Mouse (Mus musculus) hindbrain, postnatal 0 days (tissue): Measurements from ENCODE around the gene Fam207a. TPM values are rescaled to one million over a fixed set of nuclear protein-coding genes. Genes with fewer than 3 reads are reported as not detected.
A peak's percentile ranks its signal among the peaks of the same experiment; 100 is the strongest.

Experiments
- ATAC-seq: fragments of 200-750 bp; cut with Nextera tagmentation; 2 replicates; pipeline ENCODE4 v1.8.0; 2017; ENCODE audit warnings: mild to moderate bottlenecking, moderate TSS enrichment, moderate library complexity
- DNase-seq: peaks from one replicate; pipeline ENCODE4 v3.0.0-alpha.2; 2015; ENCODE audit warnings: low spot score
- H3K27ac ChIP-seq: fragments of 300-500 bp; sonication (generic); 2 replicates; pipeline ENCODE4 v1.5.1; 2014; ENCODE audit warnings: mild to moderate bottlenecking
- H3K27me3 ChIP-seq: fragments of 300-500 bp; sonication (generic); 2 replicates; pipeline ENCODE4 v1.6.1; 2014; ENCODE audit warnings: low read length, mixed read lengths; ENCODE audit not compliant: insufficient read depth
- H3K36me3 ChIP-seq: fragments of 300-500 bp; sonication (generic); 2 replicates; pipeline ENCODE4 v1.6.1; 2014; ENCODE audit warnings: low read length, mixed read lengths; ENCODE audit not compliant: insufficient read depth
- H3K4me1 ChIP-seq: fragments of 300-500 bp; sonication (generic); 2 replicates; pipeline ENCODE4 v1.6.1; 2014; ENCODE audit warnings: antibody characterized with exemption, low read length, mixed read lengths; ENCODE audit not compliant: insufficient read depth
- H3K4me2 ChIP-seq: fragments of 300-500 bp; sonication (generic); 2 replicates; pipeline ENCODE4 v1.6.1; 2014; ENCODE audit warnings: low read depth, mild to moderate bottlenecking, low read length, moderate library complexity, mixed read lengths
- H3K4me3 ChIP-seq: fragments of 300-500 bp; sonication (generic); 2 replicates; pipeline ENCODE4 v1.5.1; 2014; ENCODE audit warnings: low read length
- H3K9ac ChIP-seq: fragments of 300-500 bp; sonication (generic); replicated peaks from 2 replicates; pipeline ENCODE4 v1.6.1; 2014; ENCODE audit warnings: mild to moderate bottlenecking, low read length, moderate library complexity, mixed read lengths
- H3K9me3 ChIP-seq: fragments of 300-500 bp; sonication (generic); 2 replicates; pipeline ENCODE4 v1.6.1; 2016; ENCODE audit warnings: low read length, mixed read lengths
- CTCF ChIP-seq: IDR thresholded peaks from 2 replicates; pipeline ENCODE4 v1.5.1; 2016; ENCODE audit warnings: antibody characterized with exemption, control low read depth, low read depth
- WGBS: fragments of 180-500 bp; shearing (Covaris S2); extraction: QIAGEN DNeasy Blood & Tissue Kit; methylation state at CpG from one replicate; pipeline ENCODE4 v1.1.7; 2014; 5-methylcytosine and 5-hydroxymethylcytosine counted together
- polyA plus RNA-seq: library from polyadenylated mRNA; unstranded; fragments of >200 nt; fragmentation: Nextera tagmentation; extraction: Ambion mirVana; gene quantifications from 2 replicates; pipeline ENCODE4 v1.2.1, GENCODE M21; 2015
- total RNA-seq: library from RNA; depleted of rRNA; stranded (reverse); fragments of >200 nt; gene quantifications from 2 replicates; pipeline ENCODE4 v1.2.3, GENCODE M21; 2014

Fam207a gene
- total and polyA plus RNA-seq, 2 experiments from 2014 or later = 31.8 to 56.2 TPM

DNA sequence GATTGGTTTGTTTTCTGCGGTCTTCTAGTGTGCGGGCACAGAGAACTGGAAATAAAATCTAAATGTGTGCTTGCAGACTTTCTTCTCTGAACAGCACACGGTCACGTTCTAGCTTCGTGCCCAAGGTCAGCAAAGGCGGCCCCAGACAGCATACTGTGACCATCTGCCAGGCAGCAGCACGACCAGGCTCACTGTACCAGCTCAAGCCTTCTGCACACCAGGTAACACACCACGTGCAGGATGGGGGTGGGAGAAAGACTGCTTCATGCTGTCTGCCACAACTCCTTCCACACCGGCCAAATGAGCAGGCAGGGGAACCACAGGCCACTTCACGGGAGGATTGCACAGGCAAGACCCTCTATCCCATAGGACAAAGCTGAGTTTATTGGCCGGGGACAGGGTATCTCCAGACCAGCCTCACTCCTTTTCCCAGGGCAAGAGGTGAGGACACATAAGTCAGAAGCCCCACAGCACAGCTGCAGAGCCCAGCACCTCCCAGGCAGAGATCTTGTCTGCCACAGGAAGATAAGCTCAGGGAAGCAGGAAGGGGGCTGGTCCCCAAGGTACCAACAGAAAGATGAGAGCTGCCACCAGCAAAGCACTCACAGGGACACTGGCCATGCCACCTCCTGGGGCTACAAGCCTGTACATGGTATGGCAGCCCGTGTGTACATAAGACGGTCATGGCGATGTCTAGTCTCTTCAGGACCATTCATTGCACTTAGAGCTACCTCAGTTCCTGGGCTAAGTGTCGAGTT is 5.2 kb downstream of the Fam207a start:
- DNase-seq (no peak), ATAC-seq (0 out of 2 replicates have a peak, but pooled peaks have one; percentile 5)
- H3K4me1 ChIP-seq = peaks cover 9% of the 10 kb centered on the region; the same call in 1 of the 2 replicates
- no peaks in the 10 kb centered on the region for H3K27me3 ChIP-seq
- no peak for TF ChIP-seq CTCF
- 71% methylated on average over 15 of the region's 15 CpGs for WGBS
- no peak overlapping the region for H3K4me2 ChIP-seq
- peak overlapping the region; percentile 71 for H3K27ac ChIP-seq
- peaks cover 15% of the 10 kb centered on the region; the same call in 1 of the 2 replicates for H3K36me3 ChIP-seq
- no peak overlapping the region for H3K4me3 ChIP-seq
- H3K9ac ChIP-seq = no peak overlapping the region
- no peaks in the 10 kb centered on the region for H3K9me3 ChIP-seq

DNA sequence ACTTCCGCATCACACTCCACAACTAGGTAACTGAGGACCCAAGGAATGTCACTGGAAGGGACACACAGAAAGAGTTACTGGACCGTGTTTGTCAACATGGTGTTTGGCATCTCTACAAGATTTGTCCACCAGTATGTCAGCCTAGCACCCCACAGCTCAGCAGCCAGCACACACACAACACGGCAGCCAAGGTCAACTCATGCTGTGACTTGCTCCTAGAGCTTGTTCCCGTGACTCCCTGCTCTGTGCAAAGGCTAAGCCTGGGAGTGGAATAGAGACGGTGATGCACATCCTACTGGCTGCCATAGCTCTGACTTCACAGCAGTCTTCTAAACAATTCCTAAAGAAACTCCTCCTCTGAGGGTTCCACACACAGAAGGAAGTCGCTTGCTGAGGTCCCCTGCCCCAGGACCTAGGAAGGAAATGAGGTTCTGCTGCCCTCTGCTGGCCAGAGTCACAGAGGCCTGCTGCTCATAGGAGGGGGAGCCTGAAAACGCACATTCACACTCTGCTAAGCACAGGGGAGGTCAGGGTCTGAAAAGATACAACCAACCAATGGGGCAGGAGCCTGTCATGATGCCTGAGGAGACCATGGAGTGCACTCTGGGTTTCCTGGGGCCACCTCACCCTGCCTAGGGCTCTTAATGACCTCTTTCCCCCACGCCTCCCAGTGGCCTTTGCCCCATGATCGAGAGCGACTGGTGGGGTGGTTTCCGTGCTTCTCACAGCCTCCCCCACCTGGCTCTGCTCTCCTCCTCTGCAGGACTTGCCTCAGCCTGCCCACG is 6.0 kb downstream of the Fam207a start:
- no peaks in the 10 kb centered on the region for H3K27me3 ChIP-seq
- peak overlapping the region; percentile 71 for H3K27ac ChIP-seq
- peaks cover 6% of the 10 kb centered on the region; the same call in 1 of the 2 replicates for H3K4me1 ChIP-seq
- ATAC-seq = peak; percentile 87
- H3K36me3 ChIP-seq = peaks cover 15% of the 10 kb centered on the region; the same call in 1 of the 2 replicates
- H3K9me3 ChIP-seq = no peaks in the 10 kb centered on the region
- peak; percentile 93 for DNase-seq
- peak; percentile 98 for TF ChIP-seq CTCF
- no peak overlapping the region for H3K4me2 ChIP-seq
- H3K4me3 ChIP-seq = no peak overlapping the region
- WGBS = 33% methylated on average over 12 of the region's 12 CpGs
- H3K9ac ChIP-seq = no peak overlapping the region

DNA sequence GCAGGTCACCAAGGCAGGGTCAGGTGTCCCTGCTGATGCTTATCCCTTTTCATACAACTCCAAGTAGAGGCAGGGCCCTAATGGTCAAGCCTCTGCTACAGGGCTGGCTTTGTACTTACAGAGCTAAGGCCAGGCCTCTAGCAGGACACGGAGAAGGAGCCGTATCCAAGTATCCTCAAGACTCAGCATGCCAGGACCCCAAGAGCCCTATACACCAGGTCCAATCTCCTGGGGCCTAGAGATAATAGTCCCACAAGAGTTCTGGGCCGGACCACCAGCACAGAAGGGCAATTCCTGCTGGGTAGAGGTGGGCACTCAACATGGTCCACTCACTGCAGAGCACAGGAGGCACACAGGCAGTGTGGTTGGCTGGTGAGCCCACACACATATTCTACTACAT is 6.8 kb downstream of the Fam207a start:
- ATAC-seq (no peak), DNase-seq (no peak)
- no peak overlapping the region for H3K9ac ChIP-seq
- TF ChIP-seq CTCF = no peak
- WGBS = 85% methylated on average over 3 of the region's 3 CpGs
- no peak overlapping the region for H3K4me2 ChIP-seq
- H3K36me3 ChIP-seq = peaks cover 16% of the 10 kb centered on the region; the same call in 1 of the 2 replicates
- peak overlapping the region; percentile 71; the same call in 1 of the 2 replicates for H3K27ac ChIP-seq
- H3K4me1 ChIP-seq = peaks cover 4% of the 10 kb centered on the region; the same call in 1 of the 2 replicates
- no peaks in the 10 kb centered on the region for H3K9me3 ChIP-seq
- H3K4me3 ChIP-seq = no peak overlapping the region
- no peaks in the 10 kb centered on the region for H3K27me3 ChIP-seq

DNA sequence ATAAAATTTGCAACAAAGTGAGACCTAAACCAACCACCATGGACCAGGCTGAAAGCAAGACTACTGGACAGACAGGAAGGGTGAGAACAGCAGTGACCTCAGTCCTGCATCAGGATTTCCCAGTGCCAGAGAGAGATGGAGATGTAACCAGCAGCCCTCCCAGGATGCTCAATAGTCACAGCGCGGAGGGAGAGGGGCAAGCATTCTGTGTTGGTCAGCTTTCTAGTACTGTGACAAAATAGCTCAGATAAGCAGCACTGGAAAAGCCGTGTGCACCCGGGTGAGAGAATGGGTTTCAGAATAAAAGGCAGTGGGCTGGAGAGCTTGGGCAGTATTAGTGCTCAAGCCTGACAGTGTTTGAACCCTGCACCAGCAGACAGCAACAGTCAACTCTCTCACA is 7.8 kb downstream of the Fam207a start:
- no peak for ATAC-seq
- no peak for DNase-seq

DNA sequence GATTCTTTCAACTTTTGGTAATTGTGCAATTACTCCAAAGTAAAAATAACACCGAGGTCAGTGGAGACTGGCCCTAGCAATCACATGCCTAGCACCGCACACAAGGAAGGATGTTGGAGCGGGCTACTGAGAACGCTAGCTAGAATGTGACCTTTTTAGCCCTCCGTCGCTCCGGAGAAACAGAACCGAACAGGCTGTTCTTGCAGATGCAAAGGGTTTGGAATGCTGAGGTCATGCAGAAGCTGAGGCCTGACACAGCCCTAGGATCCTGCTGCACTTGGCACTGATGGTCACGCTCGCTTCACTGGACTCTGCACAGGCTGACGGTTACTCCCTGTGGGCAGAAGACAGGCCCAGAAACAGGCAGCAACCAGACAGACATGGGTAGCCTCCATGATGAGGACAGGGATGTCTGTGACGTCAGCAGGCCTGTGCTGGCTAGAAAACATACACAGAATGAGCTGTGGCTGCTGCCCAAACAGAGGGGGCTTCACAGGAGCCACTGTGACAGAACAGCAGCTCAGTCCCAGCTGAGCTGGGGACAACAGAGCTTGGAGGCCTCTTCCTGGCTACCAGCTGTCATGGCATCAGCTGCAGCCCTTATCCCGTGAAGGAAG is 8.5 kb downstream of the Fam207a start:
- WGBS = 73% methylated on average over 13 of the region's 13 CpGs
- H3K27ac ChIP-seq = peak overlapping the region; percentile 52; the same call in 1 of the 2 replicates
- no peak overlapping the region for H3K9ac ChIP-seq
- peaks cover 17% of the 10 kb centered on the region; the same call in 1 of the 2 replicates for H3K36me3 ChIP-seq
- TF ChIP-seq CTCF = no peak
- ATAC-seq (peak; percentile 41; the same call in 1 of the 2 replicates), DNase-seq (peak; percentile 65)
- H3K4me1 ChIP-seq = peaks cover 4% of the 10 kb centered on the region; the same call in 1 of the 2 replicates
- no peaks in the 10 kb centered on the region for H3K27me3 ChIP-seq
- no peak overlapping the region for H3K4me3 ChIP-seq
- no peaks in the 10 kb centered on the region for H3K9me3 ChIP-seq
- H3K4me2 ChIP-seq = no peak overlapping the region

More for the DNA sequence above, 7.8 kb downstream of the Fam207a start:
- peak overlapping the region; percentile 52; the same call in 1 of the 2 replicates for H3K27ac ChIP-seq
- no peaks in the 10 kb centered on the region for H3K9me3 ChIP-seq
- 94% methylated on average over 4 of the region's 4 CpGs for WGBS
- peaks cover 23% of the 10 kb centered on the region; the same call in 1 of the 2 replicates for H3K36me3 ChIP-seq
- no peak overlapping the region for H3K9ac ChIP-seq
- no peak for TF ChIP-seq CTCF
- peaks cover 4% of the 10 kb centered on the region; the same call in 1 of the 2 replicates for H3K4me1 ChIP-seq
- H3K4me3 ChIP-seq = no peak overlapping the region
- H3K27me3 ChIP-seq = no peaks in the 10 kb centered on the region
- H3K4me2 ChIP-seq = no peak overlapping the region

DNA sequence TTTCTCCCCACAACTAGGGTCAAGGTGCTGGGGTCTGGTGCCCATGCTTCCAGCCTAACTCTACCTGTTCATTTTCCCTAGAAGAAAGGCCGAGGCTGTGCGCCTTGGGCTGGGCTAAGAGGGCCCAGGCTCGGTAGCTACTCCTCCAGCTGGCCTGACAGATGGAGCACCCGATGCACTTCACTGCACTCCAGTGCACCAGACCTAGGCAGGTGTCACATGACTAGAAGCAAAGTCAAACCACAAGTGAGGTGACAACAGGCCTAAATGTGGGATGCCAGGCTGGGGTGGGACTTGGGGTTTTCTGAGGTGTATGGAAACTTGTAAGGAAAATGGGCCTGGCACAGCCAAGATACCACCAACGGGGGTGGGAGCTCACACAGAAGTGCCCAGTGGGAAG is 9.1 kb downstream of the Fam207a start:
- no peak for TF ChIP-seq CTCF
- peaks cover 12% of the 10 kb centered on the region; the same call in 1 of the 2 replicates for H3K36me3 ChIP-seq
- ATAC-seq = no peak

More for the DNA sequence above, 9.1 kb downstream of the Fam207a start:
- Histone ChIP-seq H3K9me3 (no peaks in the 10 kb centered on the region), H3K4me1 (peaks cover 4% of the 10 kb centered on the region; the same call in 1 of the 2 replicates), H3K27me3 (no peaks in the 10 kb centered on the region), H3K27ac (peak overlapping the region; percentile 52; the same call in 1 of the 2 replicates), H3K4me3 (no peak overlapping the region), H3K9ac (no peak overlapping the region), H3K4me2 (no peak overlapping the region)
- DNase-seq = peak; percentile 66
- WGBS = 58% methylated on average over 5 of the region's 5 CpGs
